Mouse (Mus musculus) kidney, adult 2 months (tissue): ENCODE results near the gene 6030458C11Rik. TPM values are rescaled to one million over a fixed set of nuclear protein-coding genes. Genes with fewer than 3 reads are reported as not detected.

Source experiments
- DNase-seq: peaks from one replicate; pipeline ENCODE4 v3.0.0; 2021
- H3K27ac ChIP-seq: fragments of 200-500 bp; 2 replicates; pipeline ENCODE4 v1.5.1; 2012; ENCODE audit warnings: low read depth, low read length, control low read depth, inconsistent platforms; ENCODE audit not compliant: insufficient read depth
- H3K27me3 ChIP-seq: fragments of 200-500 bp; replicated peaks from 2 replicates; pipeline ENCODE4 v1.6.1; 2012; ENCODE audit warnings: mild to moderate bottlenecking, moderate library complexity, low read length, inconsistent platforms; ENCODE audit not compliant: control insufficient read depth, insufficient read depth
- H3K36me3 ChIP-seq: fragments of 200-500 bp; 2 replicates; pipeline ENCODE4 v1.6.1; 2012; ENCODE audit warnings: mild to moderate bottlenecking, moderate library complexity, low read length, inconsistent platforms; ENCODE audit not compliant: control insufficient read depth, insufficient read depth
- H3K4me1 ChIP-seq: fragments of 200-500 bp; 2 replicates; pipeline ENCODE4 v1.6.1; 2011; ENCODE audit warnings: low read length; ENCODE audit not compliant: control insufficient read depth, insufficient read depth
- H3K4me3 ChIP-seq: fragments of 200-500 bp; 2 replicates; pipeline ENCODE4 v1.5.1; 2011; ENCODE audit warnings: mild to moderate bottlenecking, low read depth, low read length, control low read depth; ENCODE audit not compliant: insufficient read depth
- CTCF ChIP-seq: fragments of 200-500 bp; conservative IDR thresholded peaks from 2 replicates; pipeline ENCODE4 v1.5.1; 2011; ENCODE audit warnings: low read depth, mild to moderate bottlenecking, control low read depth, low read length, moderate library complexity, mixed read lengths; ENCODE audit not compliant: insufficient read depth, insufficient read length
- POLR2A ChIP-seq: fragments of 200-500 bp; IDR thresholded peaks from one replicate; pipeline ENCODE4 v1.6.1; 2011; ENCODE audit warnings: low read depth, low read length, control low read depth
- WGBS: fragments of 180-500 bp; shearing (Covaris S2); methylation state at CpG from one replicate; pipeline ENCODE4 v1.1.7; 2018; 5-methylcytosine and 5-hydroxymethylcytosine counted together
- polyA plus RNA-seq: library from polyadenylated mRNA; depleted of rRNA; stranded (reverse); fragments of >200 nt; gene quantifications from 2 replicates; pipeline ENCODE4 v1.2.3, GENCODE M21; 2012; rRNA removed

Gene 6030458C11Rik
- polyA plus RNA-seq, 1 experiment, result 7.8 TPM

DNA sequence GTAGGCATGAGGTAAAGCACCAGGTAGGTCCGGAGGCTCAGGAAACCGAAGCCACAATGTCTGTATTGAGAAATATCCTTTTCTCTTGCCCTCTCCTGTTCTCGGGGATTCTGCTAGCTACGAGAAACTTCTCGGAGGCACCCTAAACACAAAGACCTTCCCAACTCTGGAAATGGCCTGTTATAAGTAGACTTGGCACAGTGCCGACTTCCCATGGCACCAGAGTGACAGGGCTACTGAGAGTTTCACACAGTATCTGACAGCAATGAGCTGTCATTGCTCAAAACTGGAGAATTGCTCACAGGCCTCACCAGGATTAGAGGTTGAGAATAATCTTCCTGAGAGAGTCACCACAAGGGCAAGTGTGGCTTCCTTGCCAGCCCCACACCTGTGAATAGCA, 63.7 kb downstream of the 6030458C11Rik start:
- Histone ChIP-seq H3K27ac (no peak overlapping the region), H3K4me1 (no peaks in the 10 kb centered on the region), H3K27me3 (no peaks in the 10 kb centered on the region), H3K36me3 (no peaks in the 10 kb centered on the region), H3K4me3 (no peak overlapping the region)
- 87% methylated on average over 6 of the region's 6 CpGs for WGBS
- TF ChIP-seq POLR2A (no peak), CTCF (no peak)
- DNase-seq, result no peak

DNA sequence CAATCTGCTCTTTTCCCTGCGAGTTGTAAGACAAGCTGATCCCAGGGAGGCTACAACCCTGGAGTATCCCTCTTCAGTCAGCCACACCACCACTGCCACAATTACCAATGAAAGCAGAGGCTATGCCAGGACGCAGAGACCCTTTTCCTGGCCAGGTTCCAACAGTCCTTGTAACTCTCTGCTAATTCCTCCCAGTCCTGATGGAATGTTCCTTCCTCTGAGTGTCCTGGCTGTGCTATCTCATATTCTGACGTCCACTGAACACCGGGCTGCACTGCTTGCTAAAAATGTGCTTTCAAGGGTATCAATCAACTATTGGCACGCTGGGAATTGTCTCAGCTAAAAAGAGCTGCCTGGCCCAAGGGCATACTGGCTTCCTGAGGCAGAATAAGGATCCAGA, 66.0 kb downstream of the 6030458C11Rik start:
- DNase-seq, result no peak
- no peaks in the 10 kb centered on the region for H3K4me1 ChIP-seq
- no peak overlapping the region for H3K4me3 ChIP-seq
- H3K36me3 ChIP-seq, result no peaks in the 10 kb centered on the region
- TF ChIP-seq POLR2A (no peak), CTCF (no peak)
- no peak overlapping the region for H3K27ac ChIP-seq
- H3K27me3 ChIP-seq, result no peaks in the 10 kb centered on the region
- WGBS, result 48% methylated on average over 5 of the region's 5 CpGs

Other genes starting within 250 kb of the 6030458C11Rik start
- 16.5 and 17.3 TPM in 2 replicates for gene Pdzd2, start 84.7 kb downstream of the 6030458C11Rik start, polyA plus RNA-seq
- 15.5 and 20.3 TPM in 2 replicates for gene Drosha, start 166 bp upstream of the 6030458C11Rik start, polyA plus RNA-seq